Mouse (Mus musculus) 416B (cell line): ENCODE measurements around the gene Tm7sf3.
A peak's percentile ranks its signal among the peaks of the same experiment; 100 is the strongest.

ENCODE experiments used
- DNase-seq: peaks from one replicate; pipeline ENCODE4 v3.0.0; 2011; ENCODE audit warnings: low read depth

Tm7sf3 gene

DNA sequence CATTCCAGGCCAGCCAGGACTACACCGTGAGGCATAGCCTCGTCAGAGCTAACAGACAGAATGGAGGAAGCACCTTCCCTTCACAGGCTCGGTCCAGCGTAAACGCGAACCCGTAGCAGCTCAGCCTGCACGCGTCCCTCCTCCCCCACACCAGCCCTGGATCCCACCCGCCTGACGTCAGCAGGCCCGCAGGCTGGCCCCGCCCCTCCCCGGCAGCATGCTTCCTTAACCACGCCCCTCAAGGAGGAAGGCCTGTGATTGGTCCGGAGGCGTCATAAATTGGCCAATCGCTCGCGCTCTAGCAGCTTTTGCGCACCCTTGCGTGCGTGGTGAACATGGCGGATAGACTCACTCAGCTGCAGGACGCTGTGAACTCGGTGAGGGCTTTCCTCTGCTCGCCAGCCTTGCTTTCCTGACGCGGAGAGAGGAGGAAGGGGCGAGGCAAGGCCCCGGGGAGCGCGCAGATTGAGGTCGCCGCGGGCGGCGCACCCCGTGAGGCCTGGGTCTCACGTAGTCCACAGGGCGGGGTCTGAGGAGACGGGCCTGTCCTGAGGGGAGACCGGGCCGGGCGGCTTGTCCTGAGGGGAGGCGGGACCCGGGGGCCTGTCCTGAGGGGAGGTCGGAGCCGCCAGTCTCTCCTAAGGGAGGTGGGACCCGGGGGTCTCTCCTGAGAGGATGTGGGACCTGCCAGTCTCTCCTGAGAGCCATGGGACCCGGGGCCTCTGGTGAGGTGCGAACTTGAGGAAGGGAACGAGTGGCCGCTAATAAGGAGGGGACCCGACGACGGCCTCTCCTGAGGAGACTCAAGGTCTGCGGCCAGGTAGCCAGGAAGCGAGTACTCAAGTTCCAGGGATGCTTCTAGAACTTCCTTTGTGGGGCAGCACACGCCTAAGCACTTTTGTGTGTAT is at the start of gene Tm7sf3, which contains the start of gene Med21:
Gene Tm7sf3 (minus strand): TSS at position 549 of the 908 bp plus-strand sequence.
Gene Med21 (plus strand): TSS at position 272 of the 908 bp plus-strand sequence.
- peak; percentile 100 for DNase-seq

GRCm38 (mm10) chr6:146688861-146689260 is 46.2 kb upstream of the Tm7sf3 start:
- DNase-seq: no peak

DNA sequence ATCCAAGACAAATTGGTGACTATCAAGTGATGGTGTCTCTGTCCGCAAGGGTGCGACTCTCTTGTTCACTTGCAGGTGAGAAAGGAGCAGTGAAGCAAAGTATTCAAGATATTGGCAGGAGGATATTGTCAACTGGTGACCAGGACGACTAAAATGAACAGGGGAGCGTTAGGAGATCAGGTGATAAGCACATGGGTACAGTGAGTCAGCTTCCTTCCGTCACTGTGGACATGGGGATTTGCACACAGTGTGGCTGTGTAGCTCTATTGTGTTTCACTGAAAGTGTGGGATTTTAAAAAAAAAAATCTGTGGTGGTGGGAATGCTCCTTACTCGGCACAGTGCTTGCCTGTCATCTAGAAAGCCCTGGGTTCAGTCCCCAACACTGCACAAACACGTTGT is 45.4 kb upstream of the Tm7sf3 start:
- DNase-seq: peak; percentile 67

DNA sequence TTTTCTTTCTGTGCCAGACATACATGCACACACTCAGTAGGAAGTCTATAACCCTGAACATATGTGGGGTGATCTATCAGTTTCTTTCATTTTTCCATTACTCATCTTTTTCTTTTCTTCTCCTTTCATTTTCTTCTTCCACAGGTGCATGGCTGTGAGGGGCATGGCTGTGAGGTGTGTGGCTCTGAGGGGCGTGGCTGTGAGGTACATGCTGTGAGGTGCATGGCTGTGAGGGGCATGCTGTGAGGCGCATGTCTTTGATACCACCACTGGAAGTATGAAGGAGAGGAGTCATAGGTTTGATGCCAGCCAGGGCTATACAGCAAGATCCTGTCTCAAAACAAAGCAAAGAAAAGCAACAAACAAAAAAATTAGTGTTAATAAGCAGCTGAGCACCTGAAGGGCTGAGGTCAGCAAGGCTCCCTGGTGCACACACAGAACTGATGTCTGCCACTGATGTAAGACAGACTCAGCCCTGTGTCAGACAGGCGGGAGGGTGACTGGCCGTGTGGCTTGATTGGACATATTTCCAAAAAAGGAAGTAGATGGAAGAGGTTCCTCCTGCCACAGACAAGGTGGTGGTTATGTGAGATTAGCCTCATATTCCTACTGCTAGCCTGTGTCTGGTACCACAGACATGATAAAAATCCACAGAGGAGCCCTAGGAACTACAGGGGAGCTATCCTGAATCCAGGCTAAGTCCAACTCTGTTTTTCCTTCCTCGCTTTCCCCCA is 44.0 kb upstream of the Tm7sf3 start:
- peak; percentile 88 for DNase-seq

- no peak for DNase-seq
Measured at GRCm38 (mm10) chr6:146685781-146686308, 43.2 kb upstream of the Tm7sf3 start.

- no peak for DNase-seq
Measured at GRCm38 (mm10) chr6:146683881-146684280, 41.3 kb upstream of the Tm7sf3 start.

- peak; percentile 85 for DNase-seq
Measured at GRCm38 (mm10) chr6:146678136-146679070, 35.8 kb upstream of the Tm7sf3 start.

DNA sequence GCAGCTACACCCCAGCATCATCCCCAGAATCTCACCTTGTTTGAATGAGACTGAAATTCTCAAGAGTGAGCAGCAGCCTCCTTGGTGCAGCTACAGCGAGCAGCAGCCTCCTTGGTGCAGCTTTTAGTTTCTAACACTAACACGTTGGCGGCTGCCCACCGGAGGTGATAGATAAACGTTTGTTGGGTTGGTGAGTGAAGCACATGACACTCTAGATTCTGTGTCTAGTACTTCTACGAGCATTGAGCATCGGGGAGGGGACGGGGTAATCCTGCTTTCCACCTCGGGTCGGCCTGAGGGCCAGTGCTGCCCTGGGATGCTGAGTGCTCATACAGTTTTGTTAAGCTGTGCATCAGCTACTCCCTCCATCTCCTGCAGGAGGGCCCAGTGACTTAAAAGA is 34.3 kb upstream of the Tm7sf3 start:
- no peak for DNase-seq

GRCm38 (mm10) chr6:146674881-146675536 is 32.4 kb upstream of the Tm7sf3 start:
- DNase-seq: peak; percentile 90

DNA sequence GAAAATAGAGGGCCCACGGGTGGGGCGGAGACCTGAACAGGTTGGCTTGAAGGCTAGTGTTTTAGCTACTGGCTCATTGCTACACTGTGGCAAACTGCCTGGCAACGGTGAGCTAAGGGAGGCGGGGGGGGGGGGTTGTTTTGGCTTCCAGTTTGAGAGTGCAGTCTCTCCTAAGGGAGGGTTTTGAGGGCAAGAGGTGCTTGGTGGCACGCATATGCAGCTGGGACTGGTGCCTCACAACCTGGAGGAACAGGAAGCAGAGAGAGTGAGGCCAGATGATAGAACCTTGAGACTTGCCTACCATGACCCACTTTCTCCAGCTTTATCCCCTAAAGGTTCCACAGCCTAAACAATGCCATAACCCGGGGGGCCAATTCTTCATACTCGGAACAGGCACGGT is 31.8 kb upstream of the Tm7sf3 start:
- DNase-seq: no peak

- no peak for DNase-seq
Measured at GRCm38 (mm10) chr6:146673696-146674095, 31.1 kb upstream of the Tm7sf3 start.

- no peak for DNase-seq
Measured at GRCm38 (mm10) chr6:146672106-146672505, 29.5 kb upstream of the Tm7sf3 start.

DNA sequence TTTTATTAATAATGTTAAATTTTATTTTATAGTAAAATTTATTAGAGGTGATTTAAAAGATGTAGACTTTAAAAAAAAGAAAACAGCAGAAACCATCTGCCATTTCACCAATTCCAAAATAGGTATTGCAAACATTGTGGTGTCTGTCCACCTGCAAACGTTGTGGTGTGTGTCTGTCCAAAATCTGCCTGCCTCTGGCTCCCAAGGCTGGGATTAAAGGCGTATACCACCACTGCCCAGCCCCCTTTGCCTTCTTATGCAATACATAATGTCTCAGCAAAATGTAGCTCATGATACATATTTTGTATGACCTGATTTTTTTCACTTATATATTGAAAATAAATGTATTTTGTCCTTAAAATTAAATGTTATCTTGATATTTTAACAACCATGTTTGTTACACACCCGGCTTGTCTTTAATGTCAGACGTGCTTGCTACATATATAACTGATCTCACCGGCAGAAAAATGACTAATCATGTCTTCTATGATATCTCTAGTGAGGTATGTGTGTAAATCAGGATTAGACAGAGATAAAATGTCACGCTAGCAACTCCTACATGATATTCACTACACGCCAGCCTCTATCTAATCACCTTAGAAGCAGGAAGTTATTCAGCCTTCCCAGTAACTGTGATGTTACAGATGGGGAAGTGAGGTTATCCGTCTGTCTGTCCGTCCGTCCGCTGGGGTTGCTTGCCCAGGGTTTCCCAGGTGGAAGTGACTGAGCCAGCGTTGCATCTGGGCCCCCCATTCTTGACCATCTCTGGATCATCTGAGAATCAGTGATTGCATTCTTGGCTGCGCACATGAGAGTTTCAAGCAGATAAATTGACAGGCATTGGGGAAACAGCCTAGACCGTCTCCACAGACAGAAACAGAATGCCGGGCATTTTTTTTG is 28.6 kb upstream of the Tm7sf3 start:
- DNase-seq: peak; percentile 51

- DNase-seq: no peak
Measured at GRCm38 (mm10) chr6:146668606-146669005, 26.0 kb upstream of the Tm7sf3 start.

DNA sequence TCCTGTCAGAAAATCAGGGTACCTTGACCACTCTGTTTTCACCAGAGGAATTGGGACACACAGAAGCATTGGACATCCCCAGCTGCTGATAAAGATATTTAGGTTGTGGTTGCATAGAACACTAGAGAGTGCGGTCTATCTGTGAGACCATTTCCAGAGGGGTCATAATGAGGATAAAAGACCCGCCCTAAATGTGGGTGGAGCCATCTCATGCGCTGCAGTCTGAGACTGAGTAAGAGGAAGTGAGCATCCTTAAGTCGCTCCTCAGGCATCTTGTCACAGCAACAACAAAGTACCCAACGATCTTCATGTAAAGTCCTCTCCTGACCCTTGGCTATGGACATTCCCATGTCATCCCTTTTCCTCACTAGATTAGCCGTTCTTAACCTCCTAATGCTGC is 24.2 kb upstream of the Tm7sf3 start:
- no peak for DNase-seq

GRCm38 (mm10) chr6:146665408-146665807 is 22.8 kb upstream of the Tm7sf3 start:
- peak; percentile 74 for DNase-seq

DNA sequence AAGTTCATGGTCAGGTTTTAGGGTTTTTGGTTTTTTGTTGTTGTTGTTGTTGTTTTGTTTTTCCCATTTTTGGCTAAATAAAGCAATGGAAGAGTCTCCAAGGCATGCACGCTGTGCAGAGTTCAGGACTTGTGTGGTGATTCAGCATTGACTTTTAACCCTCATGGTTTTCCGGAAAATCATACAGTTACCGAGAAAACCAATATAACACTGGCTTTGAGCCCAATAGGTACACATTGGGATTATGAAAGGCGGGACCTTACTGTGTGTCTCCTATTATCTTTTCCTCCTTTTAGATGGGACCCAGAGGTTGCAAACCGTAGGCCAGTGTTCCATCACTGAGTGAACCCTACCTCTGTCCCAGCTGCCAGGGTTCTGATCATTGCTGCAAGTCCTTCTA is 22.3 kb upstream of the Tm7sf3 start:
- no peak for DNase-seq

DNA sequence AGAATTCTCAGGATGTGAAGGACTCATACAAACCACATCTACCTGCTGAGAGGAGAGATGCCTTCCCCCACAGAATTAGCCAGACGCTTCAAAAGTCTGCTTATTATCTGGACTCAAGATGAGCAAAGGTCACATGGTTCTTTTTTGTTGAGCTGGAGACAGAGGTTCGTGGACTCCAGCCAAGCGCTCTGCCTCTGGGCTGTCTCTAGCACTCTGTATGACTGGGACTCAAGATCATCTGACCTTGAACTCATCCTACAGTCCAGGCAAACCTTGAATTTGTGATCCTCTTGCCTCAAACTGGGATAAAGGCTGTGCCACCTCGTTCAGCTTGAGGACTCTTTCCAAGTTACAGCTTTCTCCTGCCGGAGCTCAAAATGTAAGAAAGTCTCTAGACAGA is 21.5 kb upstream of the Tm7sf3 start:
- DNase-seq: no peak

DNA sequence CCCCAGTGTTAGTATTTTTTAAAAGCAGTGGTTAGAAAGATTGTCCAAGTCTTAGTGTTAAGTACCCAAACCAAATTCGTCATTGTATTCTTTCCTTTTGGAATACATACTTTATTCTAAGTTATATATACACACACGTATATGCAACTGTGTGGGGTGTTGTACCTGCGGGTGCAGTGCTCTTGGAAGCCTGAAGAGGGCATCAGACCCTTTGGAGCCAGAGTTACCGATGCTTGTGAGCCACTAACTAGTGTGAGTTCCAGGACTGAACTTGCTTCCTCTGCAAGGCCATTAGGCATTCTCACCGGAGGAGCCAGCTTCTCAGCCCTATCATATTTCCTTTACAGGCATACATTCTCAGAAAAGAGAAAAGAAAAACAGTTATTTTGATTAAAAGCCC is 20.1 kb upstream of the Tm7sf3 start:
- peak; percentile 87 for DNase-seq

DNA sequence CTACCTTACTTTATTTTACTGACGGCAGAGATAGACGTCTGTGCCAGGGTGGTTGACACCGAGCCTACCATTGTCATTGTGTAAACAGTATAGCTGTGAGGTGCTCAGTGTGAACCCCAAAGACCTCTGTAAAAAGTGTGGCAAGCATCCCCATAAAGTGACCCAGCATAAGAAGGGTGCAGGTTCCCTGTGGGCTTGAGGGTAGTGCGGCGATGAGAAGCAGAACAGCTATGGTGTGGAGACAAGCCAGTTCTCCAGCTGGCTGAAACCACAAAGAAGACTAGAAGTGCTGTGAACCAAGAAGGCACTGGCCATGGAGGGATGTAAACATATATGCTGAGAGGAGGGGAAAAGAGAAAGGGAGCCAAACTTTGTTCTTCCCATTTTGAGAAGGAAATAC is 19.0 kb upstream of the Tm7sf3 start:
- DNase-seq: no peak
